Mouse (Mus musculus): ENCODE results near the gene Col23a1. TPM values are rescaled to one million over a fixed set of nuclear protein-coding genes. Genes with fewer than 3 reads are reported as not detected.

The Col23a1 gene
- polyA plus RNA-seq, 1 experiment from 2014 or later = 11.1 TPM

GRCm38 (mm10) chr11:51584431-51585248 lies 294.9 kb downstream of the Col23a1 start, which contains the start of gene Phykpl:
Gene Phykpl, plus strand, starts transcription at chr11:51584757.
- peak; percentile 94 for ATAC-seq (ENCODE audit: low FRiP score)
- under 1% methylated on average over 59 of the region's 59 CpGs for WGBS
- Histone ChIP-seq H3K27me3 (ENCODE audit: control insufficient read depth, insufficient read depth, low read length) (no peaks in the 10 kb centered on the region), H3K4me2 (peak within 1 kb of the TSS; percentile 88), H3K9ac (ENCODE audit: low read length) (peak within 1 kb of the TSS; percentile 86), H3K4me3 (ENCODE audit: low read depth, low read length) (peak within 1 kb of the TSS; percentile 63), H3K36me3 (ENCODE audit: control insufficient read depth, insufficient read depth, low read length) (peaks cover 21% of the 10 kb centered on the region), H3K4me1 (ENCODE audit: control insufficient read depth, insufficient read depth, low read length) (peaks cover 15% of the 10 kb centered on the region), H3K9me3 (ENCODE audit: control insufficient read depth, low read length) (no peaks in the 10 kb centered on the region), H3K27ac (ENCODE audit: low read depth, low read length) (peak within 1 kb of the TSS; percentile 87)
- peak; percentile 100 for DNase-seq (ENCODE audit: low spot score, missing footprints)

DNA sequence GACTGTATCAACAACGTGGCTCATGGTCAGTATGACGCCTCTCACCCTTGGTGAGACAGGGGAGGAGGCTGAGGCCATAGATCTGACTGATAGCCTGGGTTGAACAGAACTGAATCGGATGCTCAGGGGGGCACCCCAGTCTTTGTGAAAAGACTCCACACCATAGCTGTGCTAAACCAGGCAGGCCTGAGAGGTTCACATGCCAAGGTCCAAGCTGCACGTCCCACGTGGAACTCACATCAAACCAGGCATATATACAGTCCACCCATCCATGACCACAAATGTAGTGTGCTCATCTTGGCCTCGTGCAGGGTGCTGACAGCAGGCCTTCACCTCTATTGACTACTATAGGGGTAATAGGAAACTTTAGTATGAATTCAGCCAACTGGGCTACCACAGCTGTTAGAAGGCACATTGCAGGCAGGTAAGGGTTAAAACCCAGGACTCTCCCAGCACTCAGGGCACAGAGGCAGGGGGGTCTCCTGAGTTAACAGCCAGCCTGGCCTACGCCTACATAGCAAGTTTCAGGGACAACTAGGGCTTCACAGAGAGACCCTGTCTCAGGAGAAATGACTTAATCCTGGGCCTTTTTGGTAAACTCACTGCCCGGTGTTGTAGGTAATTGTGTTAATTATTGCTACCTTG lies 296.0 kb downstream of the Col23a1 start:
- Histone ChIP-seq H3K27ac (ENCODE audit: low read depth, low read length) (peak overlapping the region; percentile 77; the same call in 1 of the 2 replicates), H3K4me2 (peak overlapping the region; percentile 88), H3K9ac (ENCODE audit: low read length) (peak overlapping the region; percentile 86), H3K27me3 (ENCODE audit: control insufficient read depth, insufficient read depth, low read length) (no peaks in the 10 kb centered on the region), H3K9me3 (ENCODE audit: control insufficient read depth, low read length) (no peaks in the 10 kb centered on the region), H3K4me3 (ENCODE audit: low read depth, low read length) (peak overlapping the region; percentile 63), H3K36me3 (ENCODE audit: control insufficient read depth, insufficient read depth, low read length) (peaks cover 31% of the 10 kb centered on the region), H3K4me1 (ENCODE audit: control insufficient read depth, insufficient read depth, low read length) (peaks cover 15% of the 10 kb centered on the region)
- ATAC-seq (ENCODE audit: low FRiP score) = no peak
- no peak for DNase-seq (ENCODE audit: low spot score, missing footprints)
- 69% methylated on average over 8 of the region's 8 CpGs for WGBS

- WGBS = 96% methylated on average over 13 of the region's 13 CpGs
- Histone ChIP-seq H3K27ac (ENCODE audit: low read depth, low read length) (no peak overlapping the region), H3K27me3 (ENCODE audit: control insufficient read depth, insufficient read depth, low read length) (no peaks in the 10 kb centered on the region), H3K4me1 (ENCODE audit: control insufficient read depth, insufficient read depth, low read length) (peaks cover 15% of the 10 kb centered on the region), H3K9ac (ENCODE audit: low read length) (no peak overlapping the region), H3K4me2 (no peak overlapping the region), H3K36me3 (ENCODE audit: control insufficient read depth, insufficient read depth, low read length) (peaks cover 34% of the 10 kb centered on the region), H3K4me3 (ENCODE audit: low read depth, low read length) (no peak overlapping the region), H3K9me3 (ENCODE audit: control insufficient read depth, low read length) (no peaks in the 10 kb centered on the region)
- no peak for ATAC-seq (ENCODE audit: low FRiP score)
- DNase-seq (ENCODE audit: low spot score, missing footprints) = no peak
These were observed 296.7 kb downstream of the Col23a1 start for GRCm38 (mm10) chr11:51586411-51586810.

DNA sequence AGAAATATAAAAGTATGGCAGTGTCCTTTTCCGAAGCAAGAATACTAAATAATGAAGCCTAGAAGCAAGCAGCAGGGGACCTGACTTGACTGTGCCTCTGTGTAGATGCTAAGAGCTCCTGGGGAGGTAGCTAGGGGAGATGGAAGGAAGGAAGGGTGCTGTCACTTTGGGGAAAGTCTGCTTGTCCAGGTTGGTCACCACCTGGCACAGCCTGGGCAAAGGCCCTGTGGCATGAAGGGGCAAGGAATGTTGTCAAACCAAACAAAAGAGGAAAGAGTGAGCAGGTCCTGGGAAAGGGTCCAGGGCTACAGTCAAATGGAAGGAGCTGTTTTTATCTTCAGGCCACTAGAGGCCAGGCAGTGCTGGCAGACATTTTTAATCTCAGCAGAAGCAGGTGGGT lies 297.3 kb downstream of the Col23a1 start:
- Histone ChIP-seq H3K4me3 (ENCODE audit: low read depth, low read length) (no peak overlapping the region), H3K4me2 (no peak overlapping the region), H3K9ac (ENCODE audit: low read length) (no peak overlapping the region), H3K9me3 (ENCODE audit: control insufficient read depth, low read length) (no peaks in the 10 kb centered on the region), H3K4me1 (ENCODE audit: control insufficient read depth, insufficient read depth, low read length) (peaks cover 15% of the 10 kb centered on the region), H3K27ac (ENCODE audit: low read depth, low read length) (no peak overlapping the region), H3K36me3 (ENCODE audit: control insufficient read depth, insufficient read depth, low read length) (peaks cover 37% of the 10 kb centered on the region), H3K27me3 (ENCODE audit: control insufficient read depth, insufficient read depth, low read length) (no peaks in the 10 kb centered on the region)
- DNase-seq (ENCODE audit: low spot score, missing footprints) = no peak
- 90% methylated on average over 1 of the region's 1 CpGs for WGBS
- no peak for ATAC-seq (ENCODE audit: low FRiP score)

- H3K9me3 ChIP-seq (ENCODE audit: control insufficient read depth, low read length) = no peaks in the 10 kb centered on the region
- ATAC-seq (ENCODE audit: low FRiP score) (no peak), DNase-seq (ENCODE audit: low spot score, missing footprints) (no peak)
- H3K27me3 ChIP-seq (ENCODE audit: control insufficient read depth, insufficient read depth, low read length) = no peaks in the 10 kb centered on the region
- no peak overlapping the region for H3K4me2 ChIP-seq
- 94% methylated on average over 3 of the region's 3 CpGs for WGBS
- peaks cover 54% of the 10 kb centered on the region for H3K36me3 ChIP-seq (ENCODE audit: control insufficient read depth, insufficient read depth, low read length)
- peaks cover 11% of the 10 kb centered on the region for H3K4me1 ChIP-seq (ENCODE audit: control insufficient read depth, insufficient read depth, low read length)
- H3K4me3 ChIP-seq (ENCODE audit: low read depth, low read length) = no peak overlapping the region
- H3K9ac ChIP-seq (ENCODE audit: low read length) = no peak overlapping the region
- no peak overlapping the region for H3K27ac ChIP-seq (ENCODE audit: low read depth, low read length)
These were observed 299.1 kb downstream of the Col23a1 start for GRCm38 (mm10) chr11:51588833-51589232.

GRCm38 (mm10) chr11:51590002-51590401 lies 300.3 kb downstream of the Col23a1 start:
- Histone ChIP-seq H3K4me2 (no peak overlapping the region), H3K27me3 (ENCODE audit: control insufficient read depth, insufficient read depth, low read length) (no peaks in the 10 kb centered on the region), H3K9me3 (ENCODE audit: control insufficient read depth, low read length) (no peaks in the 10 kb centered on the region), H3K36me3 (ENCODE audit: control insufficient read depth, insufficient read depth, low read length) (peaks cover 57% of the 10 kb centered on the region), H3K4me3 (ENCODE audit: low read depth, low read length) (no peak overlapping the region), H3K4me1 (ENCODE audit: control insufficient read depth, insufficient read depth, low read length) (peaks cover 8% of the 10 kb centered on the region; the same call in 1 of the 2 replicates), H3K27ac (ENCODE audit: low read depth, low read length) (no peak overlapping the region), H3K9ac (ENCODE audit: low read length) (no peak overlapping the region)
- DNase-seq (ENCODE audit: low spot score, missing footprints) (no peak), ATAC-seq (ENCODE audit: low FRiP score) (no peak)

DNA sequence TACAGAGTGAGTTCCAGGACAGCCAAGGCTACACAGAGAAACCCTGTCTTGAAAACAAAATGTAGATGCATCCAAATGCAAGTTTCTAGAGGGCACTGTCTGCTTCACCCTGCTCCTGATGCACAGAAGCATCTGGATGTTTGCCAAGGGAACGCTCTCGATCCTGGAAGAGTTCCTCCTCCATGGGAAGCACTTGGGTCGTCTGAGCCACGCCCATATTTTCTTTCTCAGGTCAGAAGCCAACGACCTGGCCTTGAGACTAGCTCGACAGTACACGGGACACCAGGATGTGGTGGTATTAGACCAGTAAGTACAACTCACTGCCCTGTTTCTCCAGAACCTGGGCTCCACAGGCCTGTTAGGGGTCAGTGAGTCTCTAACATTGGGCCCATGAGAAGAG lies 301.4 kb downstream of the Col23a1 start:
- ATAC-seq (ENCODE audit: low FRiP score) = no peak
- Histone ChIP-seq H3K27ac (ENCODE audit: low read depth, low read length) (no peak overlapping the region), H3K9me3 (ENCODE audit: control insufficient read depth, low read length) (no peaks in the 10 kb centered on the region), H3K36me3 (ENCODE audit: control insufficient read depth, insufficient read depth, low read length) (peaks cover 60% of the 10 kb centered on the region), H3K9ac (ENCODE audit: low read length) (no peak overlapping the region), H3K4me2 (no peak overlapping the region), H3K4me1 (ENCODE audit: control insufficient read depth, insufficient read depth, low read length) (no peaks in the 10 kb centered on the region), H3K27me3 (ENCODE audit: control insufficient read depth, insufficient read depth, low read length) (no peaks in the 10 kb centered on the region), H3K4me3 (ENCODE audit: low read depth, low read length) (no peak overlapping the region)
- no peak for DNase-seq (ENCODE audit: low spot score, missing footprints)
- 89% methylated on average over 7 of the region's 7 CpGs for WGBS

GRCm38 (mm10) chr11:51591915-51592314 lies 302.2 kb downstream of the Col23a1 start:
- no peak for DNase-seq (ENCODE audit: low spot score, missing footprints)
- WGBS = 92% methylated on average over 7 of the region's 7 CpGs
- Histone ChIP-seq H3K9me3 (ENCODE audit: control insufficient read depth, low read length) (no peaks in the 10 kb centered on the region), H3K9ac (ENCODE audit: low read length) (no peak overlapping the region), H3K4me3 (ENCODE audit: low read depth, low read length) (no peak overlapping the region), H3K27me3 (ENCODE audit: control insufficient read depth, insufficient read depth, low read length) (no peaks in the 10 kb centered on the region), H3K27ac (ENCODE audit: low read depth, low read length) (no peak overlapping the region), H3K4me2 (no peak overlapping the region), H3K4me1 (ENCODE audit: control insufficient read depth, insufficient read depth, low read length) (no peaks in the 10 kb centered on the region), H3K36me3 (ENCODE audit: control insufficient read depth, insufficient read depth, low read length) (peaks cover 57% of the 10 kb centered on the region)
- ATAC-seq (ENCODE audit: low FRiP score) = no peak

DNA sequence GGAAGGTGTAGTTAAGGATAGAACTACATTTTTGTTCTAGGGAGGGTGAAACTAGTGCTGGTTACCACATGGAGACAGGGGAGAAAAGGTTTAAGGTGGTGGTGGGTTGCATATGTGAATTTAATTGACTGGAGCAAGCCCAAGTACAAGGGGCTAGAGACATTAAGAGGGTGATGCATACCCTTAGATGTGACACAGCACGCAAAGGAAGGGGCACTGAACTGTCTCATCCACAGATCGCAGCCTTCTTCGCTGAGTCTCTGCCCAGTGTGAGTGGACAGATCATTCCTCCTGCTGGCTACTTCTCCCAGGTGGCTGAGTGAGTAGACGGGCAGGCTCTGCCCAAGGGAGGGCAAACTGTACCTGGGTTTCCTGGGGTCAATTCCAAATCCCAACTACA lies 303.6 kb downstream of the Col23a1 start:
- DNase-seq (ENCODE audit: low spot score, missing footprints) (no peak), ATAC-seq (ENCODE audit: low FRiP score) (no peak)
- WGBS = 97% methylated on average over 4 of the region's 4 CpGs
- H3K27ac ChIP-seq (ENCODE audit: low read depth, low read length) = no peak overlapping the region
- H3K4me2 ChIP-seq = no peak overlapping the region
- peaks cover 55% of the 10 kb centered on the region for H3K36me3 ChIP-seq (ENCODE audit: control insufficient read depth, insufficient read depth, low read length)
- no peaks in the 10 kb centered on the region for H3K27me3 ChIP-seq (ENCODE audit: control insufficient read depth, insufficient read depth, low read length)
- no peak overlapping the region for H3K9ac ChIP-seq (ENCODE audit: low read length)
- no peaks in the 10 kb centered on the region; the same call in 1 of the 2 replicates for H3K4me1 ChIP-seq (ENCODE audit: control insufficient read depth, insufficient read depth, low read length)
- no peaks in the 10 kb centered on the region for H3K9me3 ChIP-seq (ENCODE audit: control insufficient read depth, low read length)
- H3K4me3 ChIP-seq (ENCODE audit: low read depth, low read length) = no peak overlapping the region
